Mouse (Mus musculus): ENCODE results near the gene Kcnip1. TPM values are rescaled to one million over a fixed set of nuclear protein-coding genes. Genes with fewer than 3 reads are reported as not detected.

The Kcnip1 gene
- polyA plus RNA-seq, 1 experiment from 2014 or later = 2.0 TPM

GRCm38 (mm10) chr11:33957595-33957994, 35.4 kb downstream of the Kcnip1 start:
- Histone ChIP-seq H3K9me3 (replicated peaks; ENCODE audit: low read length) (no peaks in the 10 kb centered on the region), H3K36me3 (ENCODE audit: insufficient read depth, low read length) (no peaks in the 10 kb centered on the region), H3K4me3 (replicated peaks; ENCODE audit: low read depth, low read length) (no peak overlapping the region), H3K27me3 (ENCODE audit: insufficient read depth, low read length) (no peaks in the 10 kb centered on the region), H3K4me1 (replicated peaks; ENCODE audit: insufficient read depth, low read length) (no peaks in the 10 kb centered on the region), H3K9ac (ENCODE audit: low read depth, low read length) (no peak overlapping the region), H3K27ac (no peak overlapping the region), H3K4me2 (ENCODE audit: low read length) (no peak overlapping the region)
- ATAC-seq (replicated peaks; ENCODE audit: low FRiP score, low read depth) (no peak), DNase-seq (ENCODE audit: low spot score) (no peak)
- 73% methylated on average over 6 of the region's 6 CpGs for WGBS
- TF ChIP-seq CTCF (IDR thresholded peaks at IDR 0.05; ENCODE audit: low read depth) = no peak

- TF ChIP-seq CTCF (IDR thresholded peaks at IDR 0.05; ENCODE audit: low read depth) = no peak
- H3K36me3 ChIP-seq (ENCODE audit: insufficient read depth, low read length) = no peaks in the 10 kb centered on the region
- no peak overlapping the region for H3K27ac ChIP-seq
- H3K4me3 ChIP-seq (replicated peaks; ENCODE audit: low read depth, low read length) = no peak overlapping the region
- no peak for DNase-seq (ENCODE audit: low spot score)
- no peak overlapping the region for H3K9ac ChIP-seq (ENCODE audit: low read depth, low read length)
- H3K9me3 ChIP-seq (replicated peaks; ENCODE audit: low read length) = no peaks in the 10 kb centered on the region
- 88% methylated on average over 5 of the region's 5 CpGs for WGBS
- no peak for ATAC-seq (replicated peaks; ENCODE audit: low FRiP score, low read depth)
- no peaks in the 10 kb centered on the region for H3K27me3 ChIP-seq (ENCODE audit: insufficient read depth, low read length)
- H3K4me2 ChIP-seq (ENCODE audit: low read length) = no peak overlapping the region
- H3K4me1 ChIP-seq (replicated peaks; ENCODE audit: insufficient read depth, low read length) = no peaks in the 10 kb centered on the region
These were observed 36.3 kb downstream of the Kcnip1 start for GRCm38 (mm10) chr11:33956623-33957022.

DNA sequence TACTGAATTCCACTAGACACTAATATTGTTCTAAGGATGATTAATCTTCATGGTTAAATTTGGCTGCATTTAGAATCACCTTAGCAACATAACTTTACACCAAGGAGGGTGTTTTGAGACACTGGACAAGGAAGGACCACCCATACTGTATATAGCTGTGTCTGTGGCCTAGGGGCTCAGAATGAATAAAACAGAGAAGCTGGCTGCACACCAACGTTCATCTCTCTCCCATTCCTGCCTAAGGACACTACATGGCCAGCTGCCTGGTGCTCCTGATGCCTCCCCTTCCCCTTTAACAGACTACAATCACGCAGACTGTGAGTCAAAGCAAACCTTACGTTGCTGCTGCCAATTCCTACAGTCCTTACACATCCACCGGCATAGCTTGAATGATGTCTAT, 37.0 kb downstream of the Kcnip1 start:
- Histone ChIP-seq H3K4me1 (replicated peaks; ENCODE audit: insufficient read depth, low read length) (no peaks in the 10 kb centered on the region), H3K4me3 (replicated peaks; ENCODE audit: low read depth, low read length) (no peak overlapping the region), H3K4me2 (ENCODE audit: low read length) (no peak overlapping the region), H3K9me3 (replicated peaks; ENCODE audit: low read length) (no peaks in the 10 kb centered on the region), H3K36me3 (ENCODE audit: insufficient read depth, low read length) (no peaks in the 10 kb centered on the region), H3K27me3 (ENCODE audit: insufficient read depth, low read length) (no peaks in the 10 kb centered on the region), H3K9ac (ENCODE audit: low read depth, low read length) (no peak overlapping the region), H3K27ac (no peak overlapping the region)
- ATAC-seq (replicated peaks; ENCODE audit: low FRiP score, low read depth) = no peak
- 62% methylated on average over 4 of the region's 4 CpGs for WGBS
- DNase-seq (ENCODE audit: low spot score) = no peak
- TF ChIP-seq CTCF (IDR thresholded peaks at IDR 0.05; ENCODE audit: low read depth) = no peak

DNA sequence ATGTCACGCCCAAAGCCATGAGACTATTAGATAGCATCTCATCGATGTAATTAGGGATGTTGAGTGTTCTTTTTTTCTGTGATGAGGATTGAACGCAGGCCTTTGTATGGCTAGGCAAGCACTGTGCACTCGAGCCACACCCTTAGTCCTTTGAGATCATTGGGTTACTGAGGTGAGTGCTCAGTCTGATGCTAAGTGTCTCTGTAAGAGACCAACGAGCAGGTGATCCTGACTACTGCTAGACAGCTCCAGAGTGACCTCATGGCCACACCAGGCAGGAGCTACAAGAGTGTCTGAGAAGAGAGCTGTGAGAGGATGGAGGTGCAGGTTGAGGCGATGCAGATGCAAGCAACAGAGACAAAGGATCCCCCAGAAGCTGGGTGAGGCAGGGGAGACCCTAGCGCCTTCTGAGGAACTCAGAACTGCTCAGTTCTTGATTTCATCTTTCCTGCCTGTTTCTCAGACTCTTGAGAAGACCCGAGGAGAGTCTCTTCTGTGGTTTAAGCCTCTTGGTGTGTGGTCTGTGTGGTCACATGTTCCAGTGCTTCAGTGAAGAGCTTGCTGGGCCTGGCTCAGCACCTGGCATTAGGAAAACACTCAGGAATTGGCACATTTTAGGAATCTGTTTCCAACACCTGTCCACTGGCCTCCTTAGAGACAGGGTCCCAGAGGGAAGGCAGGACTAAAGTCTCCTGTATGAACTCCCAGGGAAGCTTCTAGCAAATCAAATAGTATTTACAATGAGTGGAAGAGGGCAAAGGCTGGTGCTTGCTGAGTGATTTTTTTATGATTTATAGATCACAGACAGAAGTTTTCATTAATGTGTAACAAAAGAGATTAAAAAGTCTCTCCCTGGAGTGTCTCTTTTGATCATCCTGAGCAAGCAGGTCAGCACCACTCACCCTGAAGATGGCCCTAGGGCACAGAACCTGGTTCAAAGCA, 41.0 kb downstream of the Kcnip1 start:
- no peak overlapping the region for H3K4me2 ChIP-seq (ENCODE audit: low read length)
- no peak overlapping the region for H3K9ac ChIP-seq (ENCODE audit: low read depth, low read length)
- no peaks in the 10 kb centered on the region for H3K4me1 ChIP-seq (replicated peaks; ENCODE audit: insufficient read depth, low read length)
- no peak overlapping the region for H3K4me3 ChIP-seq (replicated peaks; ENCODE audit: low read depth, low read length)
- DNase-seq (ENCODE audit: low spot score) = no peak
- ATAC-seq (replicated peaks; ENCODE audit: low FRiP score, low read depth) = no peak
- H3K9me3 ChIP-seq (replicated peaks; ENCODE audit: low read length) = no peaks in the 10 kb centered on the region
- 85% methylated on average over 8 of the region's 8 CpGs for WGBS
- H3K27me3 ChIP-seq (ENCODE audit: insufficient read depth, low read length) = no peaks in the 10 kb centered on the region
- no peak overlapping the region for H3K27ac ChIP-seq
- TF ChIP-seq CTCF (IDR thresholded peaks at IDR 0.05; ENCODE audit: low read depth) = no peak
- H3K36me3 ChIP-seq (ENCODE audit: insufficient read depth, low read length) = no peaks in the 10 kb centered on the region

DNA sequence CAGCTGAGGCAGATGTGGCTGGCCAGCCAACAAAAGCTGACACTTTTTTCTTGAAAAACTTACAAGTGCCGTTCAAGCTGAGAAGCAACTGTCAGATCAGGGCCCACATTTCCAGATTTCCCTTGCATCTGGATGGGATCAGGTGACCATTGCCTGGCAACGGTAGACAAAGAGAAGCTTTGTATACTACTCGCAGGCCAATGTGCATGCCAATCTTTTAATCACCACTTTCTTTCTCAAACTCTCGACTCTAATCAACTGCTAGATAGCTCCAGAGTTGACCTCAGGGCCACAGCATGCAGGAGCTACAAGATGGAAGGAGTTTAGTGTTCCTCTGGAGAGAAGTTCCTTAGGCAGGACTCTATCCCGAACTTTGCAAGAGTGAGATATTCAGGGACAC, 41.8 kb downstream of the Kcnip1 start:
- H3K4me1 ChIP-seq (replicated peaks; ENCODE audit: insufficient read depth, low read length) = no peaks in the 10 kb centered on the region
- ATAC-seq (replicated peaks; ENCODE audit: low FRiP score, low read depth) = no peak
- no peaks in the 10 kb centered on the region for H3K36me3 ChIP-seq (ENCODE audit: insufficient read depth, low read length)
- no peak overlapping the region for H3K9ac ChIP-seq (ENCODE audit: low read depth, low read length)
- no peak overlapping the region for H3K4me2 ChIP-seq (ENCODE audit: low read length)
- H3K9me3 ChIP-seq (replicated peaks; ENCODE audit: low read length) = no peaks in the 10 kb centered on the region
- no peak for DNase-seq (ENCODE audit: low spot score)
- no peak overlapping the region for H3K4me3 ChIP-seq (replicated peaks; ENCODE audit: low read depth, low read length)
- 55% methylated on average over 5 of the region's 5 CpGs for WGBS
- TF ChIP-seq CTCF (IDR thresholded peaks at IDR 0.05; ENCODE audit: low read depth) = no peak
- no peak overlapping the region for H3K27ac ChIP-seq
- no peaks in the 10 kb centered on the region for H3K27me3 ChIP-seq (ENCODE audit: insufficient read depth, low read length)

DNA sequence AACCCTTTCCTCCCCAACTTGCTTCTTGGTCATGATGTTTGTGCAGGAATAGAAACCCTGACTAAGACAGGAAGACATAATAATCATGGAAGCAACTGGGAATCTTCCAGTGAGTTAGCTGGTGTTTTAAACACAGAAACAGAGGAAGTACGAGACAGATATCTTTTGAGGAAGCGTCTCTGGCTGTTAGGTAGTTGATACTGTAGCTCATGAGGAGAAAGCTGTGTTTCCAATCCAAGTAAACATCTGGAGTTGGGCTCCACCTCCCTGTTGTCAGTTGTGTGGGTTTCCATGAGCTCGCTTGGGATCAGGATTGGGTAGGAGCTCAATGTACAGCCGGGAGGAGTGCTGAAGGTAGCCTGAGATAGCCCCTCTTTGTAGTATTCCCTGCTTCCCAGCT, 46.5 kb downstream of the Kcnip1 start:
- Histone ChIP-seq H3K4me1 (replicated peaks; ENCODE audit: insufficient read depth, low read length) (no peaks in the 10 kb centered on the region), H3K9me3 (replicated peaks; ENCODE audit: low read length) (no peaks in the 10 kb centered on the region)
- ATAC-seq (replicated peaks; ENCODE audit: low FRiP score, low read depth) = no peak

More for the DNA sequence above, 46.5 kb downstream of the Kcnip1 start:
- Histone ChIP-seq H3K36me3 (ENCODE audit: insufficient read depth, low read length) (no peaks in the 10 kb centered on the region), H3K27ac (no peak overlapping the region), H3K4me3 (replicated peaks; ENCODE audit: low read depth, low read length) (no peak overlapping the region), H3K27me3 (ENCODE audit: insufficient read depth, low read length) (no peaks in the 10 kb centered on the region), H3K4me2 (ENCODE audit: low read length) (no peak overlapping the region), H3K9ac (ENCODE audit: low read depth, low read length) (no peak overlapping the region)
- no peak for DNase-seq (ENCODE audit: low spot score)
- no peak for TF ChIP-seq CTCF (IDR thresholded peaks at IDR 0.05; ENCODE audit: low read depth)
- WGBS = 72% methylated on average over 4 of the region's 4 CpGs
